Mouse (Mus musculus) lung, postnatal 25 days (tissue): ENCODE results near the gene Lhx4.

Experiments
- DNase-seq: peaks from one replicate; pipeline ENCODE4 v3.0.0; 2022; ENCODE audit warnings: low spot score

Gene Lhx4

DNA sequence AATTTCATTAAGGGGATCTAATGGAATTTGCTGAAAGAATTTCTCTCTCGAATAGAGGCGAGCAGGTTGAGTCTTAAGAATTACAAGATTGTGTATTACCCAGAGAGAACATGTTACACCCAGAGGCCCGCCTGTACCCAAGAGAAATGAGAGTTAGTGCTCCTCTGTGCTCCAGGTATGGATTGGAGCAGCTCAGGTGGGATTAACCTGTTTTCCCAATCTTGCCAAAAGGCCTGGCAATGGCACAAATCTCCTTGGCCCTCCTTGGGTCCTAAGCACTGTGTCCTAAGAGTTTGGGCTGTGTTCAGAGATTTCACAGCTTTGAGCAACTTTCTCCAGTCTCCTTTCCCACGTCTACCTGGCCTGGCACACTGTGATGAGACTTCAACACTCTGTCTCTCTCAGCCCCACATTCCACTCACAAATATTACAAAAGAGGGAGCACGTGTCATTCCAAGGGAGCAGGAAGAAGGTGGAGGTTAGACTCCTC is 48.2 kb downstream of the Lhx4 start:
- DNase-seq, result no peak

DNA sequence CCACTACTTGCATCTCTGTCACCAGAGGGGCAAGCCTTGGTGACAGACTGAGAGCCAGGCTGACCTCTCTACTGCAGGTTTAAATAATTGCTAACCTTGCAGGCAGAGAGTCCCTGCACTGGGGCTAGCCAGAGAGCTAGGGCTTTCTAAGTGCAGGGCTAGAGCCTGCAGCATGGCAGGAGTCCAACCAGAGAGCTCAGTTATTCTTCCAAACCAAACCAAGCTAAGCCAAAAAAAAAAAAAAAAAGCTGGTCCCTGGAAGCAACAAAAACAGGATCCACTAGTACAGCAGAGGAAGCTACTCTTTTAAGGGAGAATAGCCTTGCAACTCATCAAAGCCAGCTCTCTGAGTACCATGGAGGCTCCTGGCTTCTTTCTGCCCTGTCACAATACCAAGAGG is 50.6 kb downstream of the Lhx4 start:
- no peak for DNase-seq

DNA sequence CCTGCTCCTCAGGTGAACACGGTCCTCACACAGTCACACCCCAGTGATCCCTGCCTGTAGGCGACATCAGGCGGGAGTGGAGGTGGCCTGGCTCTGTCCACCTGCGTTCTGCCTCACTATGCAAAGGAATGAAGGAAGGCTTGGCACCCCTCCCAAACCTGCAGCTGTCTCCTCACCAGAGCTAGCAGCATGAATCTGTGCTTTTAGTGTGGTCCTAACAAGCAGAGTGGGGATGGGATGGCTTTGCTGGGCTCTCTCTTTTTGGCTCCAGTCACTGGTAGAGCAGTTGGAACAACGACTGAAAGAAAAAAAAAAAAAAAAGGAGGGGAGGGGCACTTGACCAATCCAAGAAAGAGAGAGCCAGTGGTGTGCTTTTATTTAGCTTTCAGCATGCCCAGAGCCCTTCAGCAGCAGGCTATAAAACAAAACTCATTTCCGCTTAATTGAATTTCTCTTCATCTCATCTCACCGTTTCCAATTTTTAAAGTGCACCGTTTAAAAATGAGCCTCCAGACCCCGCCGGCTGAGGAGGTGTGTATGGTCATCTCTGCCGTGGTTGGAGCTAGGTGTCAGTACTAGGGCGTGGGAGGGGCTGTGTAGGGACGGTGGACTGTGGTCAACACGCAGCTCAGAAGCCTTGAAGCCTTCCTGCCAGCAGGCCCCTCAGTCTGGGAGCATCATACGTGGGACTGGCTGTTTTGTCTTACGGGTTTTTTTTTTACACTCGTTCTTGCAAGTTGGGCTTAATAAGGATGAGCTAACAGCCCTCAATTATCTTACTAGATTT is 52.9 kb downstream of the Lhx4 start:
- no peak for DNase-seq

DNA sequence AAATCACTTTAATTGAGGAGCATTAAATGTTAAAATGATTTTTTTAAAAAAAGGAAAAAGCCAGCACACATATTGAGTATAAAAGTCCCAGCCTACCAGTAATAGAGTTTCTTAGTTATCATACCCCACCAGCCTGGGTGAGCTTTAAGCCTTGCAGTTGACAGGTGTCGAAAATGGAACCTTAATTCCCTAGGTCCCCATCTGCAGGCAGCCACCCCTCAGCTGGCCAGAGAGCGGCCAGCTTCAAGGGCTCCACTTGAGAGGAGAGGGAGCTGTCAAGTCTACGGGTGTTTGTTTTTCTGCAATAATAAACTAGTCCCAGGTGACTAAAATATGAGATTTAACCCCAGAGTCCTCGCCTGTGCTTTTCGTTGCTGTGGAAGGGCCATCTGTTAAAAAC is 58.0 kb downstream of the Lhx4 start:
- DNase-seq, result peak; percentile 34

DNA sequence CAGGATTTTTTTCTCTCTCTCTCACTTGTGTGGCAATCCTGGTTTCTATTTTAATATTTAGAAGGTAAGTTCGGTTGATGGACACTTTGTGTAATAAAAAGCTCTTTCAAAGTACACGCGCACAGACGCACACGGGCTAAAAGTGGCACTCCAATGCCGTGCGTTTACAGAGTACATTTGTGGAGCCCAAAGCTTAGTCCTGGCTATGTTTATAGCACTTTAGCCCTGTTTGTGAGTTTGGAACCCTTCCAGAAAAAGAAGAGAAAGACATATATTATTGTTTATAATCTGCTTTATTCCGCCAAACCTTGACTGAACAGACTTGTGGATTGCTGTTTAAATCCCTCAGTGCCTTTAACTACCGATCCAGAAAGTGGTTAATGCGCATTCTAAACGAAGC is 58.5 kb downstream of the Lhx4 start:
- DNase-seq, result no peak

DNA sequence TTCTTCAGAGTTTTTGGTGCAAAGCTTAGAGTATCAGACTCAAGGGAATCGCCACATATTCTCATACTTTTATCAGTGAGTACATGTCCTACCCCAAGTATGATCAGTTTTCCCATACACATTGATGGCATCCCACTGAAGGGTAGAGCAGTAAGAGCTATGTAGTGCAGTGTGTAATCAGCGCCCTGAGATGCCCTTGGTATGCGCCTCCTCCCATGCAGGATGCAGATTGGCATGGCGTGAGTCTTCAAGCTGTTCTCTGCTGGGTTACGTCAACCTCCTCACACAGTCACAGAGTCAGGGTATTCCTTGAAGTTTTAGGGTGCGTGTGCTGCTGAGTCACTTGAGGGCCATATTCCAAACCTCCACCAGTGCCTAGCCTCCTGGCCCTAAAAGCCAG is 59.3 kb downstream of the Lhx4 start:
- no peak for DNase-seq

DNA sequence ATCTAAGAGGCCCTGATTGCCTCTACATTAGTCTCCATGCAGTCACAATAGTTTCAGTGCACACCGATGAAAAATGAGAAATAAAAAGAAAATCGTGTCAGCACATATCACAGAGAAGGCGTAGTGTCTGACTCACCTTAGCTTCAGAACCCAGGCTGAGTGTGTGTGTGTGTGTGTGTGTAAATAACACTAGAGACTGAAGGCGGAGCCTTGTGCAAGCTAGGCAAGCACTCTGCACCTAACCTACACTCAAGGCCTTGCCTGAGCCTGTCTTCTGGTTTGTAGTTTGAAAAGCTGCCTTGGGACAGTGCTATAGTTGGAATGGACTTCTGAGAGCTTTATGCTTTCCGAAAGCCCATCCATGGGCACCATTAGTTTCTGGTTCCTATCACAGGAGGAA is 61.9 kb downstream of the Lhx4 start:
- no peak for DNase-seq

DNA sequence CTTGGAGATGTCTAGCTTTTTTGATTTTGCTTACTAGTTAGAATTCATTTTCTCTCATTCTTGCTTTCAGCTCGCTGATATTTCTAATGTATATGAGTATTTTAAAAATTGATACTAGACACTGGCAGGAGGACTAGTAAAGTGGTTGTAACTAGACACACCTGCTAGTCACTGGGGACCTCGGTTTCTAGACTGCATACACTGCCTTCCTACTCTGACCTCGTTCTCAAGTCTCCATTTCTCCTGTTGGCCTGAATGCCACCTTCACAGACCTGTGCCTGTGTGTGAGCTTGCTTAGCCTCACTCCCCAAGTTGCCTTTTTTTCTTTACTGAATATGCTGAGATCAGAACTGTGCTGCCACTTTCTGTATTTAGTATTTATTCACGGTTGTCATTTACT is 62.3 kb downstream of the Lhx4 start:
- DNase-seq, result no peak

DNA sequence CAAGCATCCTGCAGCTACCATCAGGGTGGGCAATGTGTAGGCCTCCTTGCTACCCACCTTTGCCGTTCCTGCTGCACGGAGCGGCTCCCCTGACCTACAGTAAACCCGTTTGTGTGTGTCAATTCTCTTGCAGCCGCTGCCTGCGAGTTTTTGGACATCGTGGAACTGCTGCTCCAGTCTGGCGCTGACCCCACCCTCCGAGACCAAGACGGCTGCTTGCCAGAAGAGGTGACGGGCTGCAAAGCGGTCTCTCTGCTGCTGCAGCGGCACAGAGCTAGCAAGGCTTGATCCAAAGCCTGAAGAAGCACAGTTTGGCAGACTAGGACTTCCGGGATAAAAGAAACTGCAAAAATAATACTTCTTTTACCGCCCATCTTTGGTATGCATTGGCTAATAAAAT is 64.7 kb downstream of the Lhx4 start:
- DNase-seq, result no peak

DNA sequence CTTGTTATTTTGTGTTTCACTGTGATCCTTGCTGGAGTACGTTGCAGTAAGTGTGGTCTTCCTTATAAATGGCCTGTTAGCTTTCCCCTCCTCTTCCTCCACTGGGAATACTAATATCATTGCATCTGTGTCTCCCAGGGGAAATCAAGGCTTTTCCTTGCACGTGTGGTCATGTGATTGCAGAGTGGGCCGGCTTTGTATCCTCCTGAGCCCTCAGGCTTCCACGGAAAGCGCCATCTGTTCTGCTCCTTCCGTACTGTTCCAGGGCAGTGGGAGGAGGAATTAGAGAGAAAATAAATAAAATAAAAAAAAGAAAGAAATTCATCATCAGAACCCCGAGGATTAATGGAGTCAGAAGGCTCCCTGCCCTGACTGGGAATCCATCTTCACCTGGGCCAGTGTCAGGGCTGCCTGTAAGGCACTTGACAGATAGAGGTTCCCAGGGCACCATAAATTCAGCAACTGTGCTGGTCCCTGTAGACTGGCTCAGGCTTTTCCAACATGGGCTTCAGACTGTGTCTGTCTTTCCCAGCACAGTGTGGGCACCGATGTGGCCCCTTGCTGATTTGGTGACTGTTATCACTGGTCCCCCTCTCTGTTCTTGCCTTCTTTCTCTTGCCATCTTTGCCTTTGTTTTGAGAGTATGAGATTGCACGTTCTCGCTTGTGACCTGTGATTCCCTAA is 70.2 kb downstream of the Lhx4 start:
- no peak for DNase-seq

DNA sequence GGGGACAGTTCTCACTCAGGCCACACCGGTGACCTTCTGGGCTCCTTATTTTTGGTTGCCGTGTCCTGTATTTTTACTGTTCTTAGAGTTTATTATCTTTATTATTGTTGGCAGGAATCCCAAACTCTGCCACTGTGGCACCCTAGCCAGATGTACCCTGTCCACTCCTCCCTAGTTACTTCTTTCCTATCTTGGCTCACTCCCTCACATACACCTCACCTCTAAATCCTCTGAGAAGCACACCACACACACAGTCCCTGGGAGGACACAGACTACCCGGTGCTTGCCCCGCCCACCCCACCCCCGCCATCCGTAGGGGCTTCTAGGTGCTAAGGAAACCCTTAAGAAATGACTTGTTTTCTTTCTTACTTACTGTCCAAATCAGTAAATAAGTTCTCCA is 75.9 kb downstream of the Lhx4 start:
- DNase-seq, result no peak

DNA sequence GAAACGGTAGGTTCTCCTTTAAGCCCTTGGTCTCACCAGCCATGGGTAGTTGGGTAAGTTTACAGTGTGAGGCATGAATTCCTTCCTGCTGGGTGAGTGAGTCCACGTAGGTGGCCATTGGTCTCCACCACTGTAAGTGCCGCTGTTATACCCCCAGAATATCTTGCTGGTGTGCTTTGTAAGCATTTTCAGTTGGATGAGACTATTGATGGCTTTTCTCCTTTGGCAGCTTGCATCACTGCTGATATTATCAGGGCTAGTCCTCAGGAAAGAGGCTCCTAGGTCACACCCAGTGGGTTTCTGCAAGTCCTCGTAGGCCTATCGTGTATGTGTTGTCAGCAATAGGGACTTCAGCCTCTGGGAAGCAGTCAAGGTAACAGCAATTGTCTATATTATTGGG is 87.5 kb downstream of the Lhx4 start:
- DNase-seq, result no peak

DNA sequence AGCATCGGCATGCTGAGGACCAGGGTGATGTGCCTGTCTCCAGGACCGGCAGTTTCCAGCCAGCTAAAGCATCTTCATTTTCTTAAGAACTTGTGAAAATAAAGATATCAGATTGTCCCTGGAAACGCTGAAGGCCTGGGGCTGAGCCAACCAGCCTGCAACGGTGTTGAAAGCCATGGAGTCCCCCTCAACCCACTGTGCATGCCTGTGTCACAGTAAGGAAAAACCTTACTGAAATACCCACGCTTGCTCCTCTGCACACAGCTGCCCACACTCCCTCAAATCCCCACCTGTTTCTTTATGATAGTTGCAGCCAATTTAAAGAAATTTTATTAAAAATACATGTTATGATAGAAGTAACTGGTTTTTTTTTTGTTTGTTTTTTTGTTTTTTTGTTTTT is 95.2 kb downstream of the Lhx4 start:
- DNase-seq, result no peak

DNA sequence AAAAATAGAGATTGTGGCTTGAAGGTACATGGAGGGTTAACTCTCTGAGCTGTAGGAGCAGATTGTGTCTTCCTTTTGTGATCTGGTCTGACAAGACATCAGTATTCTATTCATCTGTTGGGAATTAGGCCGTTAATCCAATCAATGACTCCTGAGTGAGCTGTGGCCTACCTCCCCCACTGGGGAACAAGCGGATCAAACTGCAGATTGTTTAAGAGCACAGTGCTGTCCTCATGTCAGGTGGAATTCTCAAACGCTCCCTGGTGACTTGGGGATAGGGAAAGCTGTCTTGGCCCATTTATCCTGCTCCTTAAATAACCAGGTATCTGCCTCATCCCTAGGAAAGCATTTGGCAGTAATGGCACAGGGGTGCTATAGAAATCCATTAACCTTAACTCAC is 96.5 kb downstream of the Lhx4 start:
- DNase-seq, result no peak

DNA sequence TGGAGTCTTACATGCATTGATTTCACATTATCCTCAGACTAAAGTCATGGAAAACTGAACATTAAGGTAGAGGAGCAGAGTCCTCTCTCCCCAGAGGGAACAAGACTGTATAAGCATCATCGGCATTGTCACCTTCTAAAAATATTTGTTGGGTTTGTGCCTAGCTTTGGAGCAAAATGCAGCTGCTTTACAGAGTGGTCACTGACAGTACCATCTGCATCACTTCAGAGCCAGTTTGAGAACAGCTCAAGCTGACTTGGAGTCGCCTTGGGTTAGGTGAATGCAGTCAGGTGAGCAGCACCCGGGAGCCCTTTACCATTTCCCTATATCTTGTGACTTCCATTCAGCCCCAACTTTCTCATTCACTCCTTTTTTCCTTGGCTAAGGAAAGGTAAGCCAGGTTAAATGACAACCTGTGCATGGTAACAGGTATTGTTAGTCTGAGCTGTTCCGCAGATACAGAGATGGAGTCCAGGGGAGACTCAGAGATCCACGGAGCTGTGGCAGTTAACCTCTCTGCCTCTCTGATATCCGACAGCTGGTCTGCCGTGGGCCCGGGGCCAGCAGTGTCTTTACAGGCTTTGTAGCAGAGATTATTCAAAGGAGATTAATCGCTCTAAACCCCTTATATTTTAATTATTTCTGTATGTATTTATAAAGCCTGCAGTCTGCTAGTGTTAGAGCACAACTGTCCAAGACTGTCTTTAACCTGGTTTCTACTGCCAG is 101.2 kb downstream of the Lhx4 start:
- peak; percentile 2 for DNase-seq
